Mouse (Mus musculus): ENCODE results near the gene Mrgpre.

Mrgpre gene

GRCm38 (mm10) chr7:143733746-143734145 is 50.6 kb downstream of the Mrgpre start:
- DNase-seq: no peak

- no peak for DNase-seq
Observed at GRCm38 (mm10) chr7:143729886-143730285, 54.4 kb downstream of the Mrgpre start.

Data from thymus, postnatal 25 days (tissue).